Mouse (Mus musculus): ENCODE measurements around the gene Gdf3. TPM values are rescaled to one million over a fixed set of nuclear protein-coding genes. Genes with fewer than 3 reads are reported as not detected.

The Gdf3 gene
- polyA plus RNA-seq, 2 experiments: 1.5 to 2.2 TPM

DNA sequence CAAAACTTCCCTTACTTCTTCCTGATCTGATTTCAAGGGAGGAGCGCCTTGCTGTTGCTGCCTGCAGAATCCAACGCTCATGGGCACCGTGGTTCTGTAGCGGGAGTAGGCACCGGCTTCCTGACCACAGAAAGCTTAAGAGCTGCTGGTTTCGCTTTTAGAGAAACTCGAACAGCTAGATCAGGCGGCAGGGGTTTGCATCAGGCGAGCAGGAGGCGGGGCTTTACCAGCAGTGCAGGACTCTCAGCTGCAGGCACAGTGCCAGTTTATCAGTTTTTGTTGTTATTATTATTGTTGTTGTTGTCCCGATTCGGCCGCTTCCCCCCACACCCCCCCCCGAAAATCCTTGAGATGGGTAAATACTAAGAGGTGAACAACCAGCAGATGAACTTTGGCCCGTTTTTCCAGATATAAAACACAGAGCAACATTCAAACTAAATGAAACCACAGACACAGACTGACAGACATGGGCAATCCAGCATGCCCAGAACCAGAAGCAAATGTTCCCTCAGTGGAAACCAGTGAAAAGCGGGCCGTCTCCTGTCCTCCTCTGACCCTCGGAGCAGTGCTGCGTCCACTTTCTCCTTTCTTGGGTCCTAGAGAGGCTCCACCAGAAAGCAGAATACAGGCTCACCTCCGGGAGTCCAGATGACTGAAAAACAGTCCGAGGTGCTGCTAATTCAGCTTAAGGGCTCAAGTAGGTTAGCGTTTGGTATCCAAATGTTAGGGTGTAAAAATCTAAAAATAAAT lies 7.5 kb downstream of the Gdf3 start, which contains the start of gene Apobec1:
Gene Apobec1 (minus strand): TSS at position 203 of the 750 bp plus-strand sequence.
- Histone ChIP-seq H3K27ac (peak within 1 kb of the TSS; percentile 66), H3K4me3 (ENCODE audit: insufficient read depth in 1 of 2, low read depth in 2 of 2, low read length in 2 of 2) (peak within 1 kb of the TSS; percentile 68 to 97), H3K36me3 (replicated peaks; ENCODE audit: control insufficient read depth, insufficient read depth, low read depth) (no peaks in the 10 kb centered on the region), H3K9me3 (ENCODE audit: control insufficient read depth, low read length) (no peaks in the 10 kb centered on the region), H3K4me1 (replicated peaks; ENCODE audit: control insufficient read depth in 2 of 2, insufficient read depth in 2 of 2, low read length in 1 of 2) (peaks cover 0 to 2% of the 10 kb centered on the region in 2 experiments; a peak in 1 of 4 replicates), H3K27me3 (ENCODE audit: control insufficient read depth, insufficient read depth, low read length) (no peaks in the 10 kb centered on the region), H3K9ac (replicated peaks) (peak within 1 kb of the TSS; percentile 74), H3K4me2 (ENCODE audit: low read depth) (peak within 1 kb of the TSS; percentile 82)
- ATAC-seq (ENCODE audit: insufficient read depth) (peak; percentile 83), DNase-seq (ENCODE audit: low read depth in 3 of 3, low spot score in 3 of 3) (peak; percentile 67 to 72 (median 69))
- WGBS (ENCODE audit: insufficient replicate concordance): 2% methylated on average over 22 of the region's 22 CpGs
- TF ChIP-seq CTCF (IDR thresholded peaks at IDR 0.05; ENCODE audit: low read depth) (no peak), EP300 (IDR thresholded peaks at IDR 0.05; ENCODE audit: low read depth) (no peak)

DNA sequence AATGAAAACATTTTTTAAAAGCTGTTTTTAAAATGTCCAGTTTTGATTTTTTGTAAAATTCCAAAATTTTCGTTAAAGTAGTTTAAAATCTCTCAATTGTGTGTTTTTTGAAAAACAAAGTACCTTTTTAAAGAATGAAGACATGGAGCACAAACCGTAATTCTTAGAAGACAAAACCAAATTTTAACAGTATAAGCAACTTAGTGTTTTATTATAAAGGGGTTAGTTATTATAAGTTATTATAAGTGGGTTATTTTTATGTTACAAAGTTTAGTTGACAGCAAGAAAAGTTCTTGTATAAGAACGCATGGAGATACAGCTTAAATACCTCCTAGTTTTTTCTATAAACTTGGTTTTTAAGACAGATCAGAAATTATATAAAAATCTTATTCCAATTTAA lies 8.3 kb downstream of the Gdf3 start:
- Histone ChIP-seq H3K9ac (replicated peaks) (peak overlapping the region; percentile 74), H3K27ac (no peak overlapping the region), H3K4me1 (replicated peaks; ENCODE audit: control insufficient read depth in 2 of 2, insufficient read depth in 2 of 2, low read length in 1 of 2) (peaks cover 0 to 2% of the 10 kb centered on the region in 2 experiments; a peak in 1 of 4 replicates), H3K27me3 (ENCODE audit: control insufficient read depth, insufficient read depth, low read length) (no peaks in the 10 kb centered on the region), H3K4me2 (ENCODE audit: low read depth) (peak overlapping the region; percentile 82), H3K4me3 (ENCODE audit: insufficient read depth in 1 of 2, low read depth in 2 of 2, low read length in 2 of 2) (peak overlapping the region; percentile 68 to 97; a peak in 3 of 4 replicates), H3K36me3 (replicated peaks; ENCODE audit: control insufficient read depth, insufficient read depth, low read depth) (no peaks in the 10 kb centered on the region), H3K9me3 (ENCODE audit: control insufficient read depth, low read length) (no peaks in the 10 kb centered on the region)
- WGBS (ENCODE audit: insufficient replicate concordance): 50% methylated on average over 3 of the region's 3 CpGs
- ATAC-seq (ENCODE audit: insufficient read depth): no peak
- TF ChIP-seq EP300 (IDR thresholded peaks at IDR 0.05; ENCODE audit: low read depth): no peak
- no peak for TF ChIP-seq CTCF (IDR thresholded peaks at IDR 0.05; ENCODE audit: low read depth)
- DNase-seq (ENCODE audit: low read depth in 3 of 3, low spot score in 3 of 3): no peak

DNA sequence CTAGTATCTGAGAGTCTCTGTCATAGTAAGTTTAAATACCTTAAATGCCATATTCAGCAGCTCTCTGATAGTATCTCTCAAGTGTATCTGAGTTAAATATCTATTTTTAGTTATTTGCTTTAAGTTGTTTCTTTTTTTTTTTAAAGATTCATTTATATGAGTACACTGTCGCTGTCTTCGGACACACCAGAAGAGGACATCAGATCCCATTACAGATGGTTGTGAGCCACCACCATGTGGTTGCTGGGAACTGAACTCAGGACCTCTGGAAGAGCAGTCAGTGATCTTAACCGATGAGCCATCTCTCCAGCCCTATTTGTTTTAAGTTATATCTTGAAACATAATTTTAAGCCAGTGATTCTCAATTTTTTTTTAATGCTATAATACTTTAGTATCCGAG lies 8.9 kb downstream of the Gdf3 start:
- no peaks in the 10 kb centered on the region for H3K36me3 ChIP-seq (replicated peaks; ENCODE audit: control insufficient read depth, insufficient read depth, low read depth)
- no peaks in the 10 kb centered on the region for H3K27me3 ChIP-seq (ENCODE audit: control insufficient read depth, insufficient read depth, low read length)
- H3K9ac ChIP-seq (replicated peaks): no peak overlapping the region
- 68% methylated on average over 4 of the region's 4 CpGs for WGBS (ENCODE audit: insufficient replicate concordance)
- H3K27ac ChIP-seq: no peak overlapping the region
- no peak overlapping the region for H3K4me3 ChIP-seq (ENCODE audit: insufficient read depth in 1 of 2, low read depth in 2 of 2, low read length in 2 of 2)
- DNase-seq (ENCODE audit: low read depth in 3 of 3, low spot score in 3 of 3) (no peak), ATAC-seq (ENCODE audit: insufficient read depth) (no peak)
- TF ChIP-seq EP300 (IDR thresholded peaks at IDR 0.05; ENCODE audit: low read depth) (no peak), CTCF (IDR thresholded peaks at IDR 0.05; ENCODE audit: low read depth) (no peak)
- no peak overlapping the region for H3K4me2 ChIP-seq (ENCODE audit: low read depth)
- H3K9me3 ChIP-seq (ENCODE audit: control insufficient read depth, low read length): no peaks in the 10 kb centered on the region
- H3K4me1 ChIP-seq (replicated peaks; ENCODE audit: control insufficient read depth in 2 of 2, insufficient read depth in 2 of 2, low read length in 1 of 2): peaks cover 0 to 4% of the 10 kb centered on the region in 2 experiments; a peak in 2 of 4 replicates

DNA sequence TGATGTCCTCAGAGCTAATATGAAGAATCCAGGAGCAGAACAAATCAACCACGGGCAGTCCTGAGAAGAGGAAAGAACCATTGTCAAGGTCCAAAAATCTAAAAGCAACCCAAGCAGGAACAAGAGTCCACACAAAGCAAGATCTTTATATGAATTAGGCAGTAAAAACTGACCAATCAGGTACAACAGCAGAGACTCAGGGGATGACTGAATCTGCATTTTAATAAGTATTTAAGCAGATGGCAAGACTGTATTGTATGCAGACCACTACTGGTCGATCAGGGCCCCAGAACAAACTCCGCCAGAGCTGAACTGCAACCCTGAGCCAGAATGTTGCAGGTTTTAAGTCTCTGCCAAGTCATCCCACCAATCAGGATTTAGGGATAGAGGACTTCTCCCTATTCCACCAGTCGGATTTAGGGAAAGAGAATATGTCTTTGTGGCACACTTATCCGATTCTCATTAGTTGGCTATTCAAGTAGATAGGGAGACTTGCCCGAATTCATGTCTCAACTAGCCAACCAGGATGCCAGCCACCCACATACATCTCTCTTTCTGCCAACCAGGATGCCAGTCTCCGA lies 9.7 kb downstream of the Gdf3 start:
- Histone ChIP-seq H3K36me3 (replicated peaks; ENCODE audit: control insufficient read depth, insufficient read depth, low read depth) (no peaks in the 10 kb centered on the region), H3K4me3 (ENCODE audit: insufficient read depth in 1 of 2, low read depth in 2 of 2, low read length in 2 of 2) (no peak overlapping the region), H3K4me1 (replicated peaks; ENCODE audit: control insufficient read depth in 2 of 2, insufficient read depth in 2 of 2, low read length in 1 of 2) (peaks cover 0 to 4% of the 10 kb centered on the region in 2 experiments; a peak in 2 of 4 replicates), H3K27me3 (ENCODE audit: control insufficient read depth, insufficient read depth, low read length) (no peaks in the 10 kb centered on the region), H3K27ac (no peak overlapping the region), H3K4me2 (ENCODE audit: low read depth) (no peak overlapping the region), H3K9ac (replicated peaks) (no peak overlapping the region), H3K9me3 (ENCODE audit: control insufficient read depth, low read length) (no peaks in the 10 kb centered on the region)
- 75% methylated on average over 7 of the region's 7 CpGs for WGBS (ENCODE audit: insufficient replicate concordance)
- DNase-seq (ENCODE audit: low read depth in 3 of 3, low spot score in 3 of 3) (no peak), ATAC-seq (ENCODE audit: insufficient read depth) (no peak)
- no peak for TF ChIP-seq EP300 (IDR thresholded peaks at IDR 0.05; ENCODE audit: low read depth)
- no peak for TF ChIP-seq CTCF (IDR thresholded peaks at IDR 0.05; ENCODE audit: low read depth)

DNA sequence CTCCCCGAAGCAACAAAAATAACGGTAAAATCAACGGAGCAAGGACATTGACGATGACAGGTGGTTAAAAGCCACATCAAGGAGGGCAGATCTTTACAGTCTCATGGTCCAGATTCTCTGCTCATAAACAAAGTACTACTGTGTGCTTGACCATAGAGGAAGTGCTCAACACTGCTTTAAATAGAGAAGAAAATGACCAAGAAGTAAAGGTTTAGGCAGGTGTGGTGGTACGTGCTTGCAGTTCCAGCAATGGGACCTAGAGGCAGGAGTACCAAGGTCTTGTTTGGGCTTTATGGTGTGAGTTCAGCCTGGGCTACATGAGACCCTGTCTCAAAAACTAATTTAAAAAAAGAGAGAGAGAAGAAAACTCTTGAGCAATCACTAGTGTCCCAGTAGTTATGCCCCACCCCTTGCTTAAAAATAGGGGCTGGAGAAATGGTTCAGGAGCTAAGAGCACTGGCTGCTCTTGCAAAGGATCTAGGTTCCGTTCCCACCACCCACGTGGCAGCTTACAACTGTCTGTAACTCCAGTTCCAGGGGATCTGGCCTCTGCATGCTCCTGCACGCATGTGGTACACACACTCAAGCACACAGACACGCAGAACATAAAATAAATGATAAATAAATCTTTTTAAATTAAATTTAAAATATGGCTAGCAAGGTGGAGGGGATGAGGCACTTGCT lies 10.7 kb downstream of the Gdf3 start:
- Histone ChIP-seq H3K9me3 (ENCODE audit: control insufficient read depth, low read length) (no peaks in the 10 kb centered on the region), H3K27me3 (ENCODE audit: control insufficient read depth, insufficient read depth, low read length) (no peaks in the 10 kb centered on the region), H3K4me1 (replicated peaks; ENCODE audit: control insufficient read depth in 2 of 2, insufficient read depth in 2 of 2, low read length in 1 of 2) (peaks cover 0 to 4% of the 10 kb centered on the region in 2 experiments; a peak in 2 of 4 replicates), H3K27ac (no peak overlapping the region), H3K9ac (replicated peaks) (no peak overlapping the region), H3K36me3 (replicated peaks; ENCODE audit: control insufficient read depth, insufficient read depth, low read depth) (no peaks in the 10 kb centered on the region), H3K4me2 (ENCODE audit: low read depth) (no peak overlapping the region), H3K4me3 (ENCODE audit: insufficient read depth in 1 of 2, low read depth in 2 of 2, low read length in 2 of 2) (no peak overlapping the region)
- DNase-seq (ENCODE audit: low read depth in 3 of 3, low spot score in 3 of 3) (no peak), ATAC-seq (ENCODE audit: insufficient read depth) (no peak)
- TF ChIP-seq EP300 (IDR thresholded peaks at IDR 0.05; ENCODE audit: low read depth) (no peak), CTCF (IDR thresholded peaks at IDR 0.05; ENCODE audit: low read depth) (no peak)
- WGBS (ENCODE audit: insufficient replicate concordance): 80% methylated on average over 9 of the region's 9 CpGs

Data from liver, embryonic 14.5 days (tissue).